Mouse (Mus musculus) heart, adult 2 months (tissue): ENCODE data around the gene C7.

ENCODE experiments used
- CTCF ChIP-seq: fragments of 200-600 bp; IDR thresholded peaks from 2 replicates; pipeline ENCODE4 v1.8.1; 2022; ENCODE audit warnings: antibody characterized with exemption, mild to moderate bottlenecking, moderate library complexity
- EP300 ChIP-seq: fragments of 200-500 bp; IDR thresholded peaks from 2 replicates; pipeline ENCODE4 v1.6.1; 2011; ENCODE audit warnings: low read depth, low read length, control low read depth; ENCODE audit not compliant: insufficient read depth

- TF ChIP-seq CTCF (no peak), EP300 (0 out of 2 replicates have a peak, but pooled peaks have one; percentile 31)
These were observed at the start of gene C7 for GRCm38 (mm10) chr15:5063635-5064034.
